Mouse (Mus musculus) small intestine, adult 2 months (tissue): ENCODE measurements around the gene Rpp21. TPM values are rescaled to one million over a fixed set of nuclear protein-coding genes. Genes with fewer than 3 reads are reported as not detected.

ENCODE experiments used
- H3K27ac ChIP-seq: fragments of 200-500 bp; 2 replicates; pipeline ENCODE4 v1.5.1; 2012; ENCODE audit warnings: low read depth, low read length, control low read depth, inconsistent platforms; ENCODE audit not compliant: insufficient read depth
- H3K27me3 ChIP-seq: fragments of 200-500 bp; 2 replicates; pipeline ENCODE4 v1.6.1; 2012; ENCODE audit warnings: mild to moderate bottlenecking, moderate library complexity, low read length, inconsistent platforms; ENCODE audit not compliant: control insufficient read depth, insufficient read depth
- H3K36me3 ChIP-seq: fragments of 200-500 bp; 2 replicates; pipeline ENCODE4 v1.6.1; 2012; ENCODE audit warnings: mild to moderate bottlenecking, low read length, control low read depth, inconsistent platforms; ENCODE audit not compliant: control insufficient read depth, insufficient read depth
- H3K4me1 ChIP-seq: fragments of 200-500 bp; 2 replicates; pipeline ENCODE4 v1.6.1; 2012; ENCODE audit warnings: low read length, inconsistent platforms, mixed read lengths; ENCODE audit not compliant: control insufficient read depth, insufficient read depth, insufficient read length
- H3K4me3 ChIP-seq: fragments of 200-500 bp; 2 replicates; pipeline ENCODE4 v1.5.1; 2012; ENCODE audit warnings: low read depth, mild to moderate bottlenecking, control low read depth, inconsistent platforms, low read length, moderate library complexity
- CTCF ChIP-seq: fragments of 200-500 bp; IDR thresholded peaks from 2 replicates; pipeline ENCODE4 v1.5.1; 2012; ENCODE audit warnings: low read depth, mild to moderate bottlenecking, control low read depth, inconsistent platforms, low read length, moderate library complexity, mixed read lengths; ENCODE audit not compliant: insufficient replicate concordance, insufficient read length; ENCODE audit errors: extremely low read depth
- POLR2A ChIP-seq: fragments of 200-500 bp; IDR thresholded peaks from 2 replicates; pipeline ENCODE4 v1.6.1; 2012; ENCODE audit warnings: low read depth, mild to moderate bottlenecking, control low read depth, inconsistent platforms, low read length, moderate library complexity
- WGBS: fragments of 180-500 bp; shearing (Covaris S2); methylation state at CpG from one replicate; pipeline ENCODE4 v1.1.7; 2018; 5-methylcytosine and 5-hydroxymethylcytosine counted together
- polyA plus RNA-seq: library from polyadenylated mRNA; depleted of rRNA; stranded (reverse); fragments of >200 nt; gene quantifications from 2 replicates; pipeline ENCODE4 v1.2.3, GENCODE M21; 2012

The Rpp21 gene
- polyA plus RNA-seq, 1 experiment, result 129 TPM

GRCm38 (mm10) chr17:36233572-36233971 lies 24.3 kb downstream of the Rpp21 start:
- no peak overlapping the region for H3K4me3 ChIP-seq
- 76% methylated on average over 5 of the region's 5 CpGs for WGBS
- peaks cover 5% of the 10 kb centered on the region; the same call in 1 of the 2 replicates for H3K27me3 ChIP-seq
- TF ChIP-seq CTCF, result no peak
- no peak for TF ChIP-seq POLR2A
- H3K36me3 ChIP-seq, result no peaks in the 10 kb centered on the region
- H3K27ac ChIP-seq, result no peak overlapping the region
- H3K4me1 ChIP-seq, result peaks cover 3% of the 10 kb centered on the region; the same call in 1 of the 2 replicates

GRCm38 (mm10) chr17:36231318-36231717 lies 26.6 kb downstream of the Rpp21 start:
- WGBS, result 8% methylated on average over 36 of the region's 36 CpGs
- Histone ChIP-seq H3K4me1 (no peaks in the 10 kb centered on the region), H3K27ac (no peak overlapping the region), H3K36me3 (no peaks in the 10 kb centered on the region), H3K4me3 (no peak overlapping the region), H3K27me3 (peaks cover 4% of the 10 kb centered on the region; the same call in 1 of the 2 replicates)
- TF ChIP-seq CTCF (peak; percentile 85), POLR2A (no peak)

GRCm38 (mm10) chr17:36229046-36229445 lies 28.8 kb downstream of the Rpp21 start:
- Histone ChIP-seq H3K36me3 (no peaks in the 10 kb centered on the region), H3K4me1 (no peaks in the 10 kb centered on the region), H3K27me3 (peaks cover 17% of the 10 kb centered on the region), H3K27ac (no peak overlapping the region), H3K4me3 (no peak overlapping the region)
- TF ChIP-seq CTCF, result no peak
- no peak for TF ChIP-seq POLR2A
- WGBS, result 10% methylated on average over 5 of the region's 5 CpGs

GRCm38 (mm10) chr17:36226921-36227320 lies 30.9 kb downstream of the Rpp21 start:
- WGBS, result 14% methylated on average over 8 of the region's 8 CpGs
- Histone ChIP-seq H3K4me1 (no peaks in the 10 kb centered on the region), H3K27ac (no peak overlapping the region), H3K4me3 (no peak overlapping the region), H3K36me3 (no peaks in the 10 kb centered on the region), H3K27me3 (peaks cover 24% of the 10 kb centered on the region)
- TF ChIP-seq CTCF, result 0 out of 2 replicates have a peak, but pooled peaks have one; percentile 11
- no peak for TF ChIP-seq POLR2A

GRCm38 (mm10) chr17:36225231-36225824 lies 32.5 kb downstream of the Rpp21 start:
- Histone ChIP-seq H3K4me1 (no peaks in the 10 kb centered on the region), H3K27ac (no peak overlapping the region), H3K4me3 (no peak overlapping the region), H3K36me3 (no peaks in the 10 kb centered on the region), H3K27me3 (peaks cover 29% of the 10 kb centered on the region)
- no peak for TF ChIP-seq POLR2A
- TF ChIP-seq CTCF, result no peak
- 10% methylated on average over 9 of the region's 9 CpGs for WGBS

GRCm38 (mm10) chr17:36224451-36224850 lies 33.4 kb downstream of the Rpp21 start:
- WGBS, result 40% methylated on average over 3 of the region's 3 CpGs
- TF ChIP-seq CTCF, result no peak
- no peak for TF ChIP-seq POLR2A
- H3K27me3 ChIP-seq, result peaks cover 29% of the 10 kb centered on the region
- H3K36me3 ChIP-seq, result no peaks in the 10 kb centered on the region
- H3K4me1 ChIP-seq, result no peaks in the 10 kb centered on the region
- H3K4me3 ChIP-seq, result no peak overlapping the region
- no peak overlapping the region for H3K27ac ChIP-seq

GRCm38 (mm10) chr17:36218594-36219155 lies 39.2 kb downstream of the Rpp21 start:
- 69% methylated on average over 5 of the region's 5 CpGs for WGBS
- Histone ChIP-seq H3K36me3 (no peaks in the 10 kb centered on the region), H3K4me1 (peaks cover 1% of the 10 kb centered on the region; the same call in 1 of the 2 replicates), H3K27me3 (peaks cover 28% of the 10 kb centered on the region), H3K27ac (no peak overlapping the region), H3K4me3 (no peak overlapping the region)
- no peak for TF ChIP-seq CTCF
- no peak for TF ChIP-seq POLR2A
